Mouse (Mus musculus) CH12.LX (cell line): ENCODE results near the gene Cdca3. TPM values are rescaled to one million over a fixed set of nuclear protein-coding genes. Genes with fewer than 3 reads are reported as not detected.

Experiments used
- DNase-seq: peaks from one replicate; pipeline ENCODE4 v3.0.0-alpha.2; 2013; ENCODE audit errors: extremely low read depth
- H3K27ac ChIP-seq: 2 replicates; pipeline ENCODE4 v1.5.1; 2012; ENCODE audit warnings: low read depth, mild to moderate bottlenecking, control low read depth, moderate library complexity; ENCODE audit not compliant: insufficient read depth
- H3K27me3 ChIP-seq: replicated peaks from 2 replicates; pipeline ENCODE3; 2012; ENCODE audit warnings: inconsistent platforms
- H3K36me3 ChIP-seq, 2 experiments: replicated peaks in 1 of 2; 2 replicates each; pipeline versions ENCODE3 to v1.6.1; 2012; ENCODE audit warnings: inconsistent platforms in 1 of 2, low read length in 1 of 2, mild to moderate bottlenecking in 1 of 2, mixed read lengths in 1 of 2, moderate library complexity in 1 of 2; ENCODE audit not compliant: control insufficient read depth in 1 of 2, insufficient read depth in 1 of 2
- H3K4me1 ChIP-seq, 2 experiments: 2 replicates each; pipeline ENCODE4 v1.6.1; 2012; ENCODE audit warnings: inconsistent platforms in 1 of 2, moderate library complexity in 1 of 2; ENCODE audit not compliant: insufficient read depth in 2 of 2, control insufficient read depth in 1 of 2
- H3K4me2 ChIP-seq: 2 replicates; pipeline ENCODE4 v1.6.1; 2012; ENCODE audit warnings: low read depth, mild to moderate bottlenecking, control low read depth; ENCODE audit not compliant: poor library complexity, insufficient read depth, severe bottlenecking
- H3K4me3 ChIP-seq, 3 experiments: fragments of 150-350 bp in 1 of 3; sonication (generic) in 1 of 3; replicated peaks in 1 of 3; 2 replicates each; pipeline versions ENCODE3 to v1.5.1; 2011 to 2012; ENCODE audit warnings: low read depth in 2 of 3, low read length in 2 of 3, mild to moderate bottlenecking in 2 of 3, moderate library complexity in 2 of 3, control low read depth in 1 of 3, improper control_type of control experiment in 1 of 3, inconsistent platforms in 1 of 3, mixed read lengths in 1 of 3; ENCODE audit not compliant: poor library complexity in 1 of 3
- H3K79me2 ChIP-seq: replicated peaks from 2 replicates; pipeline ENCODE4 v1.6.1; 2012; ENCODE audit warnings: mild to moderate bottlenecking, moderate library complexity; ENCODE audit not compliant: control insufficient read depth, poor library complexity, insufficient read depth, severe bottlenecking; ENCODE audit errors: extremely low read depth
- H3K9ac ChIP-seq: 2 replicates; pipeline ENCODE4 v1.6.1; 2012; ENCODE audit warnings: low read depth, mild to moderate bottlenecking, control low read depth, moderate library complexity; ENCODE audit not compliant: insufficient read depth
- H3K9me3 ChIP-seq: replicated peaks from 2 replicates; pipeline ENCODE3; 2012; ENCODE audit warnings: low read length, inconsistent platforms, mixed read lengths
- BHLHE40 ChIP-seq: IDR thresholded peaks from 2 replicates; pipeline ENCODE4 v1.6.1; 2011; ENCODE audit warnings: mild to moderate bottlenecking, low read depth, low read length, improper control_type of control experiment
- CHD1 ChIP-seq: IDR thresholded peaks from 2 replicates; pipeline ENCODE4 v1.6.1; 2012; ENCODE audit warnings: low read depth, low read length, improper control_type of control experiment, inconsistent platforms
- CHD2 ChIP-seq: IDR thresholded peaks from 2 replicates; pipeline ENCODE4 v1.6.1; 2011; ENCODE audit warnings: low read length, improper control_type of control experiment
- CTCF ChIP-seq, 2 experiments: IDR thresholded peaks in 1 of 2; conservative IDR thresholded peaks in 1 of 2; 2 replicates each; pipeline ENCODE4 v1.5.1; 2011 to 2012; ENCODE audit warnings: low read depth in 2 of 2, low read length in 2 of 2, improper control_type of control experiment in 1 of 2, inconsistent platforms in 1 of 2, mild to moderate bottlenecking in 1 of 2, moderate library complexity in 1 of 2
- E2F4 ChIP-seq: IDR thresholded peaks from 2 replicates; pipeline ENCODE4 v1.6.1; 2011; ENCODE audit warnings: low read depth, low read length, improper control_type of control experiment; ENCODE audit not compliant: insufficient replicate concordance
- HCFC1 ChIP-seq: IDR thresholded peaks from 2 replicates; pipeline ENCODE4 v1.6.1; 2012; ENCODE audit warnings: low read depth, mild to moderate bottlenecking, inconsistent platforms, low read length, improper control_type of control experiment
- IRF4 ChIP-seq: IDR thresholded peaks from 2 replicates; pipeline ENCODE4 v1.6.1; 2014; ENCODE audit warnings: low read depth, mild to moderate bottlenecking, inconsistent platforms, low read length, improper control_type of control experiment
- JUN ChIP-seq: IDR thresholded peaks from 2 replicates; pipeline ENCODE4 v1.6.1; 2011; ENCODE audit warnings: low read depth, mild to moderate bottlenecking, low read length, improper control_type of control experiment, moderate library complexity; ENCODE audit not compliant: insufficient read depth
- JUND ChIP-seq: conservative IDR thresholded peaks from 2 replicates; pipeline ENCODE4 v1.6.1; 2011; ENCODE audit warnings: low read depth, low read length, improper control_type of control experiment
- MAZ ChIP-seq: IDR thresholded peaks from 2 replicates; pipeline ENCODE4 v1.6.1; 2012; ENCODE audit warnings: low read depth, mild to moderate bottlenecking, inconsistent platforms, low read length, improper control_type of control experiment, moderate library complexity
- MEF2A ChIP-seq: IDR thresholded peaks from 2 replicates; pipeline ENCODE4 v1.6.1; 2014; ENCODE audit warnings: low read depth, mild to moderate bottlenecking, inconsistent platforms, low read length, improper control_type of control experiment, borderline replicate concordance
- MXI1 ChIP-seq: IDR thresholded peaks from 2 replicates; pipeline ENCODE4 v1.6.1; 2011; ENCODE audit warnings: mild to moderate bottlenecking, low read depth, low read length, improper control_type of control experiment
- MYC ChIP-seq: IDR thresholded peaks from 2 replicates; pipeline ENCODE4 v1.6.1; 2011; ENCODE audit warnings: low read depth, mild to moderate bottlenecking, improper control_type of control experiment, low read length
- NELFE ChIP-seq: IDR thresholded peaks from 2 replicates; pipeline ENCODE4 v1.6.1; 2011; ENCODE audit warnings: low read depth, low read length, improper control_type of control experiment
- NRF1 ChIP-seq: IDR thresholded peaks from 2 replicates; pipeline ENCODE4 v1.6.1; 2014; ENCODE audit warnings: low read depth, mild to moderate bottlenecking, inconsistent platforms, low read length, improper control_type of control experiment, moderate library complexity
- PAX5 ChIP-seq: IDR thresholded peaks from 2 replicates; pipeline ENCODE4 v1.6.1; 2012; ENCODE audit warnings: low read length, inconsistent platforms, mixed read lengths
- POLR2A ChIP-seq: IDR thresholded peaks from 2 replicates; pipeline ENCODE4 v1.6.1; 2011; ENCODE audit warnings: low read depth, mild to moderate bottlenecking, improper control_type of control experiment, low read length
- RAD21 ChIP-seq: IDR thresholded peaks from 2 replicates; pipeline ENCODE4 v1.6.1; 2011; ENCODE audit warnings: low read depth, mild to moderate bottlenecking, low read length, improper control_type of control experiment, moderate library complexity
- RCOR1 ChIP-seq: conservative IDR thresholded peaks from 2 replicates; pipeline ENCODE4 v1.6.1; 2012; ENCODE audit warnings: low read depth, mild to moderate bottlenecking, inconsistent platforms, low read length, improper control_type of control experiment
- SMC3 ChIP-seq: IDR thresholded peaks from 2 replicates; pipeline ENCODE4 v1.6.1; 2011; ENCODE audit warnings: low read depth, low read length, improper control_type of control experiment
- TBP ChIP-seq: conservative IDR thresholded peaks from 2 replicates; pipeline ENCODE4 v1.6.1; 2011; ENCODE audit warnings: low read depth, low read length, improper control_type of control experiment
- TCF12 ChIP-seq: IDR thresholded peaks from 2 replicates; pipeline ENCODE4 v1.6.1; 2014; ENCODE audit warnings: low read depth, mild to moderate bottlenecking, inconsistent platforms, low read length, improper control_type of control experiment
- USF1 ChIP-seq: IDR thresholded peaks from 2 replicates; pipeline ENCODE4 v1.6.1; 2014; ENCODE audit warnings: low read depth, mild to moderate bottlenecking, inconsistent platforms, low read length, improper control_type of control experiment
- ZC3H11A ChIP-seq: IDR thresholded peaks from 2 replicates; pipeline ENCODE4 v1.6.1; 2012; ENCODE audit warnings: low read depth, mild to moderate bottlenecking, inconsistent platforms, low read length, improper control_type of control experiment
- ZKSCAN1 ChIP-seq: IDR thresholded peaks from 2 replicates; pipeline ENCODE4 v1.6.1; 2012; ENCODE audit warnings: low read depth, inconsistent platforms, low read length, improper control_type of control experiment, borderline replicate concordance
- ZNF384 ChIP-seq: IDR thresholded peaks from 2 replicates; pipeline ENCODE4 v1.6.1; 2012; ENCODE audit warnings: low read depth, low read length, improper control_type of control experiment, inconsistent platforms
- dilution Hi-C: fragments of 300-500 bp; cut with MboI; formaldehyde crosslinking; loops from 2 replicates; pipeline ENCODE4 v1.14.3; 2020; ENCODE audit warnings: low sequenced_read_pairs; ENCODE audit not compliant: extremely low pct_unique_long_range_greater_than_20kb, extremely low pct_ligation_motif_present
- in situ Hi-C: fragments of 300-500 bp; cut with MboI; formaldehyde crosslinking; loops from 3 replicates; pipeline ENCODE4 v1.14.3; 2019; ENCODE audit warnings: low sequenced_read_pairs, low pct_ligation_motif_present, low pct_unique_long_range_greater_than_20kb, mixed read lengths
- polyA plus RNA-seq: library from polyadenylated mRNA; unstranded; fragments of >175 nt; gene quantifications from 2 replicates; pipeline ENCODE4 v1.2.1, GENCODE M21; 2012; ENCODE audit warnings: low read depth; ENCODE audit not compliant: insufficient read length
- total RNA-seq, 2 experiments: library from RNA; depleted of rRNA; stranded (reverse); fragments of 300-350 nt in 1 of 2; fragments of >200 nt in 1 of 2; gene quantifications; 2 replicates each; pipeline ENCODE4 v1.2.3; 2012 to 2014

Gene Cdca3
- total and polyA plus RNA-seq, 3 experiments, result 117 to 229 (median 224) TPM

- H3K9ac ChIP-seq, result no peak overlapping the region
- no peaks in the 10 kb centered on the region for H3K9me3 ChIP-seq
- H3K4me2 ChIP-seq, result no peak overlapping the region
- TF ChIP-seq HCFC1 (no peak), BHLHE40 (no peak), MXI1 (peak; percentile 41; the same call in 1 of the 2 replicates), CHD1 (no peak), SMC3 (peak; percentile 93), IRF4 (peak; percentile 23; the same call in 1 of the 2 replicates), MEF2A (peak; percentile 38; the same call in 1 of the 2 replicates), NRF1 (0 out of 2 replicates have a peak, but pooled peaks have one; percentile 18), ZNF384 (no peak), TBP (no peak), NELFE (peak; percentile 40; the same call in 1 of the 2 replicates), CHD2 (no peak), E2F4 (no peak), RAD21 (peak; percentile 96), CTCF (conservative IDR thresholded peaks at IDR 0.05 in 1 of 2, IDR thresholded peaks at IDR 0.05 in 1 of 2; ENCODE audit: low read depth in 2 of 2, low read length in 2 of 2) (peak; percentile 61 to 95), JUN (no peak), ZC3H11A (peak; percentile 71)
- H3K4me1 ChIP-seq, result peaks cover 32% of the 10 kb centered on the region in 2 experiments
- no peaks in the 10 kb centered on the region for H3K79me2 ChIP-seq
- dilution Hi-C loops, result no loop called here
- no peak overlapping the region for H3K27ac ChIP-seq
- no peaks in the 10 kb centered on the region for H3K36me3 ChIP-seq
- DNase-seq, result peak; percentile 78
- peaks cover 28% of the 10 kb centered on the region for H3K27me3 ChIP-seq
- in situ Hi-C loops, result loop anchor here (25.0 kb wide), 1 partner anchor 178 kb away; the partner anchor contains the start of genes Acrbp and Ing4
- peak overlapping the region in 1 of 3 experiments; percentile 36 for H3K4me3 ChIP-seq
Observed at GRCm38 (mm10) chr6:124859725-124860124, 30.4 kb downstream of the Cdca3 start.

GRCm38 (mm10) chr6:124860511-124860910 is 31.2 kb downstream of the Cdca3 start:
- Histone ChIP-seq H3K79me2 (no peaks in the 10 kb centered on the region), H3K4me3 (no peak overlapping the region), H3K4me1 (peaks cover 32 to 34% of the 10 kb centered on the region in 2 experiments), H3K9ac (no peak overlapping the region), H3K36me3 (no peaks in the 10 kb centered on the region), H3K27me3 (peaks cover 27% of the 10 kb centered on the region), H3K4me2 (no peak overlapping the region), H3K27ac (no peak overlapping the region), H3K9me3 (no peaks in the 10 kb centered on the region)
- in situ Hi-C loops, result loop anchor here (25.0 kb wide), 1 partner anchor 177 kb away; the partner anchor contains the start of genes Acrbp and Ing4
- no peak for DNase-seq
- TF ChIP-seq MAZ (no peak), ZNF384 (no peak), RAD21 (no peak), JUND (no peak), PAX5 (no peak), MEF2A (no peak), IRF4 (no peak), USF1 (no peak), MXI1 (no peak), SMC3 (no peak), TCF12 (no peak), RCOR1 (no peak), NRF1 (no peak), E2F4 (no peak), MYC (no peak), POLR2A (no peak), ZKSCAN1 (no peak)
- dilution Hi-C loops, result no loop called here
